Mouse (Mus musculus): ENCODE data around the gene Aurka.
A peak's percentile ranks its signal among the peaks of the same experiment; 100 is the strongest.

Aurka gene

GRCm38 (mm10) chr2:172381341-172381740 is 11.0 kb upstream of the Aurka start:
- no peak for DNase-seq (ENCODE audit: low spot score)

DNA sequence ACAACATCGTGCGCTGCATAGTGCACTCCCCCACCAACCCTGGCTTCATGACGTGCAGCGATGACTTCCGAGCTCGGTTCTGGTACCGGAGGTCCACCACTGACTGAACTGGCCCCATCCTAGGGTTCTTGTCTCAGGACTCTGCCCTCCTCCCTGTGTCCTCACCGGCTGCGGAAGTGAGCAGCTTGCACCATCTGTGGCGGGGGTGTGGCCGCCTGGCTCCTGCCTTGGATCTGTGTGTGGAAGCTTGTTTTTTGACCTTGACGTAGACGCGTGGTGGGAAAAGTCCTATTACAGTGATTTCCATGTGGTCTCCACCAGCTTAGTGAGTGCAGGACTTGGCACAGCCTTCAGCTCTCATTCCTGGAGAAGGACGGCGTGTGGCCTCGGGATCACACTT is 10.2 kb upstream of the Aurka start:
- DNase-seq (ENCODE audit: low spot score): no peak

GRCm38 (mm10) chr2:172378332-172378731 is 8.0 kb upstream of the Aurka start:
- peak; percentile 24 for DNase-seq (ENCODE audit: low spot score)

DNA sequence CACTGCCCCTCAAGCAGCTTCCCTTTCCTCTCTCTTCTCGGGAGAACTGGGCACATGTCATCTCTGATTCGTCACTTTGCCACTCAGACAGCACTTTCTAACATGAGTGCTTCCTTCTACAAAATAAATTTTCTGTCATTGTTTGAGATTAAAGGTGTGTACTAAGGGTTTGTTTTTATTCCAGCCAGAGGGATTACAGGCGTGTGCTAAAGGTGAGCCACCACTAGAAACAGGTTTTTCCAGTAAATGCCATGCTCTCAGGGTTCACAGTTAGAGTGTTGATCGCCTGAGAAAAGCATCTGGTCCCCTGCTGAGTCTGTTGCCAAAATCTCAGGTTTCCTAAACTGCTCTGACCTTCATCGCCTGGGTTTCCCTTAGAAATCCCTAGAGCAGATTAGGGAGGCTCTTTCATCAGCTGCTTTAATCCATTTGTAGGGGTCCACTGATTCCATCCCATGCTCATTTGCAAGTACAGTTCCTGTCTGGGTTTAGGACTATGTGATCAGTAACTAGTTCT is 6.7 kb upstream of the Aurka start:
- DNase-seq (ENCODE audit: low spot score): no peak

DNA sequence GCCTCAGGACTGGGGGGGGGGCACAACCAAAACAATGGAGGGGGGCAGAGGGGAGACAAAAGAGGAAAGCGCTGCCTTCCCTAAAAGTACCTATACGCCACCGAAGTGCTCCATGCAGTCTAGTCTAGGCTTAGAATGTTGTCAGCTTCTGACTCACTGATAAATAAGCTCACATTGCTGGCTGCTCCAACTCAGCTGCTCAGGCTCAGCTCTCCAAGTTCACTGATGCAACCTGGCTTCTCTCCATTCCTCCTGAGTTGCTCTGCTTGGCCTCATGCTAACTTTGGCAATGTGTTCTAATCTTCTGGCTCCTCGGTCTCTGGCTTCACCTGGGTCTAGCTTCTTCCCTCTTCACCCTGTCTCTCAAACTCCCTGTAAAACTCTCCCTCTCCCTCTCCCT is 6.2 kb upstream of the Aurka start:
- no peak for DNase-seq (ENCODE audit: low spot score)

- no peak for DNase-seq (ENCODE audit: low spot score)
Observed at GRCm38 (mm10) chr2:172371258-172371657, 923 bp upstream of the Aurka start.

GRCm38 (mm10) chr2:172363176-172363575 is 7.2 kb downstream of the Aurka start:
- DNase-seq (ENCODE audit: low spot score): no peak

DNA sequence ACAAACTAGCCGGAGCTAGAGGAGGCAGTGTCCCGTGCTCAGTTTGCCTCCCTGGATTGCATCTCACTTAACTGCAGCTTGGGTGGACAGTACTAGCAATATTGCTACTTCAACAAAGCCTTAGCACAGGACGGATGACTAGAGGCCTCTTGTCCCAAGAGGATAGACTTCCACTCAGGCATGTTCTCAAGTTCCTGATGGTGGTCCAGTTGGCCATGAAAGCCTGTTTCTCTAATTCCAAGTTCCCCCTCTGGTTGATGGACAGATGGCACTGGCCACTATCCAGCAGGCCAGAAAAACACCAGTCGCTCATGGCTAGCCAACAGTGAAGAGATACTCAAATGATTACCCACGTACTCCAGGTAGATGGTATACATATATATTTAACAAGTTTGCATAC is 14.5 kb downstream of the Aurka start:
- no peak for DNase-seq (ENCODE audit: low spot score)

DNA sequence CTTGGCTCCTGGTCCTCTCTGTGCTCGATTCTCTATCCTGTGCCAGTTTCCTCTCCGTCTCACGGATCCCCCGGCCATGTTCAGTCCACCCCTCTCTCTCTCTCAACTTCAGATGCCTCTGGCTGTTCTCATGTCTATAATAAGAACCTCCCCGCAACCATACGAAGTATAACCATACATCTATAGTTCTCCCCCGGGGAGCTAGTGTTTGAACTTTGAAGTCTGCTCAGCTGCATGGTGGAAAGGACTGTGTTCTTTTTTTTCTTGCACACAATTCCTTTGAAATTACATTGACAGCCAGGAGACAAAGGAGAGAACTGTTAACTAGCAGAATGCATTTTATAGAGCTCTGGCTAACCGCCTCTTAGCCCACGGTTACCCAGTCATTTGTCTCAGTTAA is 15.6 kb downstream of the Aurka start:
- DNase-seq (ENCODE audit: low spot score): no peak

- DNase-seq (ENCODE audit: low spot score): no peak
Observed at GRCm38 (mm10) chr2:172353218-172353617, 17.1 kb downstream of the Aurka start.

DNA sequence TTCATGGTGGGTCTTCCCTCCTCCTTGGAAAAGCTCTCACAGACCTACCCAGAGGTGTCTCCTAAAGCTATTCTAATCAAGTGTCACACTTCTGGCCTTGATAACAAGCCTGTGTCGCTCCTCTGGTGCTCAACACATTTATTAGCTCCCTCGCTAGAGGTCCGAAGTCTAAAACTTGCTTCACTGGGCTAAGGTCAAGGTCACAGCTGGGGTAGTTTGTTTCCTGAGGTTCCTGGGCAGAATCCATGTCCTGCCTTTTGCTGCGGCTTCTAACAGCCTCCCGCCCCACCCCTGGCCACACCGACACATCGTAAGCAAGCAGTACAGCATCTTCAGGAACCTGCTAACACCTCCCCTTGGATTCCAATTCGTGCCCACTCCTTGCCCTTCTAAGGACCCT is 19.6 kb downstream of the Aurka start:
- no peak for DNase-seq (ENCODE audit: low spot score)

DNA sequence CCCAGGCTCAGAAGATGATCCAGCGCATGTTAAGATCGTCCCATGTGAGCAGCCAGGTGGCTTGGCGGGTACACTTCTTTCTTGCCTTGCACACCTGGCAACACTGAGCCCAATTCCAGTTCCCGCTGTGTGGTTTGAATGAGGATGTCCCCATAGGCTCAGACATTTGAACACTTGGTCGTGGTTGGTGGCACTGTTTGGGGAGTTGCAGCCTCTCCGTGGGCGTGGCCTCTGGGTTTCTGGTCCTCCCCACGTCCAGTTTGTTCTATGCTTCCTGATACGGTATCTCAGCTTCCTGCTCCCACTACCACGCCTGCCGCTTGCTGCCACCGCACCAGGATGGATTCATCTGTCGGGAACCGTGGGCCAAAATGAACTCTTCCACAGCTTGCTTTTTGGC is 20.6 kb downstream of the Aurka start:
- no peak for DNase-seq (ENCODE audit: low spot score)

DNA sequence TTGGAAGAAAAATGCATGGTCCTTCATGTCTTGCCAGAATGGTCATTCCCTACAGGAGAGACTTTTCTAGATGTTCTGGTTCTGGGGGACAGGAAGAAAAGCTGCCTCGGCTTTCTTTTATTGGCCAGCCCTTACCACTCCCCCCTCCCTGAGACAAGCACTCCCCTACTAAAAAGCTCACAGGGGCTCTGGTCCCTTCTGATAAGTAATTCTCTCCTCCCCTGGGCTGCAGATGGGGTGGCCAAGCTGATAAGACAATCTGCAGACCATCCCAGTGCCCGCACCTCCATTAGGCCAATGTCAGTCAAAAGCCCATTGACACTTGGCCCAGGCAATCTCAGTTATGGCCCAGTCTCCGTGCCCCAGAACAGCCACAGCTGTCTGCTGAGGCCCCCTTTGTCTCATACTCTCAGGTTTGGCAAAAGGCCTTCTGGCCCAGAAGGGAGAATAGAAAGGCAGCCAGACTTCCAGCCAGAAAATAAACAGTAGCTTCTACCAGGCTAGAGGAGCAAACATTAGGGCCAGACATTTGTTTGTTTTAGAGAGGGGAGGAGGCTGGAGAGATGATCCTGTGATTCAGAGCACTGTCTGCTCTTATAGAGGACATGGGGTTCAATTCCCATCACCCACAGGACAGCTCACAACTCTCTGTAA is 21.9 kb downstream of the Aurka start:
- no peak for DNase-seq (ENCODE audit: low spot score)

GRCm38 (mm10) chr2:172346933-172347611 is 23.3 kb downstream of the Aurka start:
- DNase-seq (ENCODE audit: low spot score): no peak

GRCm38 (mm10) chr2:172346034-172346929 is 24.1 kb downstream of the Aurka start:
- DNase-seq (ENCODE audit: low spot score): no peak

DNA sequence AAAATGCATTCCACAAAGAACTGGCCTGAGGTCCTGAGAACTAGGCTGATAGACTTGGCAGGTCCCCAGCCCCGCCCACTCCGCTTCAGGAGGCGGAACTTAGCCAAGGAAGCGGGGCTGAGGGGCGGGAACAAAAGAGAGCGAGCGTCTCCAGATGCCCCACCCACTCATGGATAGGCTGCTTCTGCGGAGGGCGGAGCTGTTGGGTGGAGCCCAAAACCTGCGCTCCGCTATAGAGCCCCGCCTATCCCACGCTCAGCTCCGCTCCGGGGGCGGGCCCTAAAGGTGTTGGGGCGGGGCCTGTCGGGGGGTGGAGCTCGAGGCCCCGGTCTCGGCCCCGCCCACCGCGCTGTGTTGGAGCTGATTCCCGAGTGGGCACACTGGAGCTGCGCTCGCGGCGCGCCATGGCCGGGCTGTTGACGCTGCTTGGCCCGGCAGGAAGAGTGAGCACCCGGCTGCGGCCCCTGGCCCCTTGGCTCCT is 25.0 kb downstream of the Aurka start, which contains the start of gene Fam210b:
Fam210b (plus strand) TSS at position 308 of the 481 bp plus-strand sequence.
- peak; percentile 93 for DNase-seq (ENCODE audit: low spot score)

GRCm38 (mm10) chr2:172344669-172345068 is 25.7 kb downstream of the Aurka start:
- no peak for DNase-seq (ENCODE audit: low spot score)

GRCm38 (mm10) chr2:172343751-172344150 is 26.6 kb downstream of the Aurka start:
- no peak for DNase-seq (ENCODE audit: low spot score)

DNA sequence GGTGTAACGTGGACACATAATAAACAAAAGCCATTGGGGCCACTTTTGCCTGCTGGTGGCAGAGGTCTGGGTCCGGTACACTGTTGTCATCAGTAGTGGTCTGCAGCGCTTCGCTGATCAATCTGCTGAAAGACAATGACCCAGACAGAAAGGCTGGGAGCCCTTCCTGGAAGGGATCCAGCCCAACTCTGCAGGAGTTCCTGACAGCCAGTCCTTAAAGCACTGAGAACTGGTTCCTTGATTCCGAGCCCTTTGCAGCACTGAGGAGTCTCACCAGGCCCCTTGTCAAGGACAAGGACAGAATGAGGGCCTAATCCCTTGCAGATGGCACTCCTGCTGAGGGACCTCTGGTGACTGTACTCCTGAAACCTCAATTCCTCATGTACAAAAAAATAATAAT is 28.7 kb downstream of the Aurka start:
- no peak for DNase-seq (ENCODE audit: low spot score)

DNA sequence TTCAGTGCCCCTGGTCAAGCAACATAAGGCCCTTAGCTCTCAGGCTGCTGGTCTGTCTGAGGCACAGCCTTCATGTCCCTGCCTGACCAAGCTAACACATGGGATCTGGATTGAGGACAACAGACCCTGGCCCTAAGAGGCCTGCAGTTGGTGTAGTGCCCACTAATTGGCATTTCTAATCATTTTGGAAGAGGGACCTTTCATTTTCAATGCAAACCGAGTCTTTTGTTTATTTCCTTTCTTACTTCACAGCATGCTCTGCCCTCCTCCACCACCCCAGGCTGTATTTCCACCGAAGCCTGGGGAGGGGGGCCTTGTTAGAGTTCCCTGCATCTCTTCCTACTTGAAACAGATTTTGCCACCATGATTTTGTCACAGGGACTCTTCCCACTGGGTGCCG is 29.4 kb downstream of the Aurka start:
- DNase-seq (ENCODE audit: low spot score): no peak

DNA sequence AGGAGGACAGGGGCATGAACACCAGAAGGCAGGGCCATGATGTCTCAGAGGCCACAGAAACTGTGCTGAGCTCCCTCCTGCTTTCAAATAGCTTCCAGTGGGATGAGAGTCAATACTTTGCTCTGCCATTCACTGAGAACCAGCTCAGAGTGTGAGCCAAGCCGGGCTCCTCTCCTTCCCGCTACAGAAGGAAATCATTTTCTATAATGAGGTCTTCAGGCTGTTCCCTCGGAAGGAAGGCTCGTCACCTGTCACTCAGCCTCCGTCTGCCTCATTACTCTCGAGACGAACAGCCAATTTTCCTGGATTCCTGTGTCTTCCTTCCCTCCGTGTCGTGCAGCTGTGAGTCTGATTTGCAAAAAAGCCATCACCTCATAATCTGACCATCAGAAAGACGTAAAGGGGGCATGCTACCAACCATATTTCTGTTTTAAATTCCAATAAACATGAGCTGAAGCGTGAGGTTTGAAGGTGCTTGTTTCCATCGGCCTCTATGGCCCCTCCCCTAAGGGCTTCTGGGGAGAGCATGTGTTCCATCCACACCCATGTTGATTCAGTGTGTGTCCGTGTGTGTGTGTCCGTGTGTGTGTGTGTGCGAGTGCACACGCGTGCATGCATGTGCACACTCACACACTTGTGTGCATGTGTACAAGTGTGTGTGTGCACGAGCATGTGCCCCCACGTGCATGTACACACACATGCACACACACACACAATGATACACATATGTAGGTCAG is 32.0 kb downstream of the Aurka start:
- DNase-seq (ENCODE audit: low spot score): no peak

DNA sequence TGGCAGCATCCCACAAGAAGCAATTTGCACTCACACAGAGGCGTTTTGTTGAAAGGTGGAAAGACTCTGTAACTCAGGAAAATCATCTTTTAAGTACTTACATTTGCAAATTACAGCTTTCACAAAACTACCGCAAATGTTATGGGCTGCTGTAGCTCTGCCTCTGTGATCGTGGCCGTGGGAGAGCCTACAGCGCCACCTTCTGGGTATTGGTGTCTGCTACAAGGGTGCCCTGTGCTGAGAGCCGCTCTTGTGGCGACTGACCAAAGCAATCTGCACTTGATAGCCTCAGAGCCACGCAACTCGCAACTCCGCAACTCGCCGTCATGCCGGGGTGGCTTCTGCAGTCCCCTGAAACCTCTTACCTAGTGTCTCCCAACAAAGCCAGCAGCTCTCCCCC is 41.2 kb downstream of the Aurka start:
- peak; percentile 50 for DNase-seq (ENCODE audit: low spot score)
